Mouse (Mus musculus): ENCODE measurements at regions not wholly inside any gene's neighbourhood (a gene's known extent, or its start where the extent isn't known, plus 50 kb on each side); places are given as distances from the start of the nearest gene placed in this dataset.

GRCm38 (mm10) chr13:44650052-44650451 lies 79.2 kb upstream of the Jarid2 start:
- H3K27ac ChIP-seq (replicated peaks): peak overlapping the region; percentile 38; the same call in 1 of the 2 replicates
- peak overlapping the region; percentile 38 for H3K4me2 ChIP-seq
- peak; percentile 65 for ATAC-seq (ENCODE audit: low read depth)
- no peaks in the 10 kb centered on the region for H3K27me3 ChIP-seq
- H3K9me3 ChIP-seq: no peaks in the 10 kb centered on the region
- H3K36me3 ChIP-seq: no peaks in the 10 kb centered on the region
- no peak overlapping the region for H3K4me3 ChIP-seq
- 0 out of 2 replicates have a peak overlapping the region, but pooled peaks have one; percentile 26 for H3K9ac ChIP-seq
- WGBS: 17% methylated on average over 13 of the region's 13 CpGs
- peaks cover 26% of the 10 kb centered on the region for H3K4me1 ChIP-seq (replicated peaks)

- Histone ChIP-seq H3K36me3 (no peaks in the 10 kb centered on the region), H3K4me2 (peak overlapping the region; percentile 7; the same call in 1 of the 2 replicates), H3K27me3 (no peaks in the 10 kb centered on the region), H3K9ac (no peak overlapping the region), H3K4me1 (replicated peaks) (peaks cover 20% of the 10 kb centered on the region), H3K9me3 (no peaks in the 10 kb centered on the region), H3K27ac (replicated peaks) (0 out of 2 replicates have a peak overlapping the region, but pooled peaks have one; percentile 23), H3K4me3 (no peak overlapping the region)
- ATAC-seq (ENCODE audit: low read depth): no peak
- WGBS: 10% methylated on average over 22 of the region's 22 CpGs
These were observed 77.7 kb upstream of the Jarid2 start for GRCm38 (mm10) chr13:44651259-44652238.

GRCm38 (mm10) chr13:44657905-44658414 lies 71.3 kb upstream of the Jarid2 start:
- H3K27me3 ChIP-seq: no peaks in the 10 kb centered on the region
- H3K4me3 ChIP-seq: no peak overlapping the region
- 49% methylated on average over 10 of the region's 10 CpGs for WGBS
- no peaks in the 10 kb centered on the region for H3K36me3 ChIP-seq
- ATAC-seq (ENCODE audit: low read depth): no peak
- H3K9me3 ChIP-seq: no peaks in the 10 kb centered on the region
- no peak overlapping the region for H3K27ac ChIP-seq (replicated peaks)
- H3K4me2 ChIP-seq: no peak overlapping the region
- H3K9ac ChIP-seq: no peak overlapping the region
- peaks cover 6% of the 10 kb centered on the region; the same call in 1 of the 2 replicates for H3K4me1 ChIP-seq (replicated peaks)

GRCm38 (mm10) chr13:44659861-44660260 lies 69.4 kb upstream of the Jarid2 start:
- Histone ChIP-seq H3K27ac (replicated peaks) (no peak overlapping the region), H3K36me3 (no peaks in the 10 kb centered on the region), H3K4me3 (no peak overlapping the region), H3K27me3 (no peaks in the 10 kb centered on the region), H3K4me1 (replicated peaks) (peaks cover 6% of the 10 kb centered on the region; the same call in 1 of the 2 replicates), H3K9me3 (no peaks in the 10 kb centered on the region), H3K4me2 (no peak overlapping the region), H3K9ac (no peak overlapping the region)
- ATAC-seq (ENCODE audit: low read depth): no peak
- 37% methylated on average over 6 of the region's 6 CpGs for WGBS

- no peak overlapping the region for H3K27ac ChIP-seq (replicated peaks)
- no peak overlapping the region for H3K4me2 ChIP-seq
- H3K9ac ChIP-seq: no peak overlapping the region
- no peaks in the 10 kb centered on the region for H3K9me3 ChIP-seq
- H3K27me3 ChIP-seq: no peaks in the 10 kb centered on the region
- H3K4me1 ChIP-seq (replicated peaks): peaks cover 1% of the 10 kb centered on the region; the same call in 1 of the 2 replicates
- WGBS: 88% methylated on average over 11 of the region's 11 CpGs
- H3K4me3 ChIP-seq: no peak overlapping the region
- no peak for ATAC-seq (ENCODE audit: low read depth)
- H3K36me3 ChIP-seq: no peaks in the 10 kb centered on the region
These were observed 66.2 kb upstream of the Jarid2 start for GRCm38 (mm10) chr13:44663062-44663461.

GRCm38 (mm10) chr13:44663730-44664129 lies 65.5 kb upstream of the Jarid2 start:
- Histone ChIP-seq H3K27ac (replicated peaks) (no peak overlapping the region), H3K4me3 (no peak overlapping the region), H3K4me2 (no peak overlapping the region), H3K4me1 (replicated peaks) (no peaks in the 10 kb centered on the region), H3K9me3 (no peaks in the 10 kb centered on the region), H3K9ac (no peak overlapping the region), H3K27me3 (no peaks in the 10 kb centered on the region), H3K36me3 (no peaks in the 10 kb centered on the region)
- WGBS: 76% methylated on average over 7 of the region's 7 CpGs
- ATAC-seq (ENCODE audit: low read depth): no peak

- no peaks in the 10 kb centered on the region for H3K9me3 ChIP-seq
- H3K4me2 ChIP-seq: no peak overlapping the region
- H3K9ac ChIP-seq: no peak overlapping the region
- H3K36me3 ChIP-seq: no peaks in the 10 kb centered on the region
- H3K27me3 ChIP-seq: peaks cover 15% of the 10 kb centered on the region; the same call in 1 of the 2 replicates
- peaks cover 13% of the 10 kb centered on the region for H3K4me1 ChIP-seq (replicated peaks)
- ATAC-seq (ENCODE audit: low read depth): no peak
- H3K27ac ChIP-seq (replicated peaks): no peak overlapping the region
- H3K4me3 ChIP-seq: no peak overlapping the region
- 23% methylated on average over 6 of the region's 6 CpGs for WGBS
These were observed 59.5 kb upstream of the Jarid2 start for GRCm38 (mm10) chr13:44669761-44670160.

GRCm38 (mm10) chr13:44673337-44673966 lies 55.8 kb upstream of the Jarid2 start:
- H3K4me2 ChIP-seq: peak overlapping the region; percentile 38
- H3K36me3 ChIP-seq: no peaks in the 10 kb centered on the region

GRCm38 (mm10) chr13:44673967-44674357 lies 55.3 kb upstream of the Jarid2 start:
- WGBS: 31% methylated on average over 12 of the region's 12 CpGs
- no peak for ATAC-seq (ENCODE audit: low read depth)
- H3K27ac ChIP-seq (replicated peaks): no peak overlapping the region
- H3K27me3 ChIP-seq: peaks cover 21% of the 10 kb centered on the region
- H3K9ac ChIP-seq: no peak overlapping the region
- H3K36me3 ChIP-seq: no peaks in the 10 kb centered on the region
- no peaks in the 10 kb centered on the region for H3K9me3 ChIP-seq
- peaks cover 13% of the 10 kb centered on the region for H3K4me1 ChIP-seq (replicated peaks)
- peak overlapping the region; percentile 38 for H3K4me2 ChIP-seq
- no peak overlapping the region for H3K4me3 ChIP-seq

More at GRCm38 (mm10) chr13:44673337-44673966, 55.8 kb upstream of the Jarid2 start:
- no peak overlapping the region for H3K27ac ChIP-seq (replicated peaks)
- 23% methylated on average over 20 of the region's 20 CpGs for WGBS
- peaks cover 13% of the 10 kb centered on the region for H3K4me1 ChIP-seq (replicated peaks)
- no peak overlapping the region; the same call in 1 of the 2 replicates for H3K9ac ChIP-seq
- no peak overlapping the region for H3K4me3 ChIP-seq
- no peaks in the 10 kb centered on the region for H3K9me3 ChIP-seq
- H3K27me3 ChIP-seq: peaks cover 21% of the 10 kb centered on the region
- ATAC-seq (ENCODE audit: low read depth): no peak

GRCm38 (mm10) chr13:44674926-44675650 lies 54.2 kb upstream of the Jarid2 start:
- Histone ChIP-seq H3K4me1 (replicated peaks) (peaks cover 13% of the 10 kb centered on the region), H3K9me3 (no peaks in the 10 kb centered on the region), H3K4me3 (no peak overlapping the region), H3K27ac (replicated peaks) (no peak overlapping the region), H3K4me2 (no peak overlapping the region), H3K27me3 (peaks cover 21% of the 10 kb centered on the region), H3K9ac (no peak overlapping the region), H3K36me3 (no peaks in the 10 kb centered on the region)
- 63% methylated on average over 8 of the region's 8 CpGs for WGBS
- ATAC-seq (ENCODE audit: low read depth): no peak

- WGBS: 86% methylated on average over 6 of the region's 6 CpGs
These were observed 53.2 kb upstream of the Jarid2 start for GRCm38 (mm10) chr13:44676041-44676440.

More at GRCm38 (mm10) chr13:44676041-44676440, 53.2 kb upstream of the Jarid2 start:
- Histone ChIP-seq H3K36me3 (no peaks in the 10 kb centered on the region), H3K4me2 (no peak overlapping the region), H3K27ac (replicated peaks) (no peak overlapping the region), H3K9me3 (no peaks in the 10 kb centered on the region), H3K27me3 (peaks cover 21% of the 10 kb centered on the region), H3K4me3 (no peak overlapping the region), H3K9ac (no peak overlapping the region), H3K4me1 (replicated peaks) (peaks cover 13% of the 10 kb centered on the region)
- ATAC-seq (ENCODE audit: low read depth): no peak
